Mouse (Mus musculus) CH12F3 (cell line): ENCODE measurements around the gene Zscan2.

Source experiments
- in situ Hi-C: fragments of 300-500 bp; cut with MboI; formaldehyde crosslinking; loops from 2 replicates; pipeline ENCODE4 v1.14.3; 2020; ENCODE audit warnings: low sequenced_read_pairs

Gene Zscan2

GRCm38 (mm10) chr7:80843176-80843575 is 17.5 kb upstream of the Zscan2 start:
- in situ Hi-C loops = no loop called here

GRCm38 (mm10) chr7:80843910-80844640 is 16.6 kb upstream of the Zscan2 start:
- in situ Hi-C loops = no loop called here

- in situ Hi-C loops = no loop called here
Observed at GRCm38 (mm10) chr7:80844691-80845090, 16.0 kb upstream of the Zscan2 start.

- in situ Hi-C loops = no loop called here
Observed at GRCm38 (mm10) chr7:80845621-80846279, 15.0 kb upstream of the Zscan2 start.

GRCm38 (mm10) chr7:80846280-80846678 is 14.4 kb upstream of the Zscan2 start:
- in situ Hi-C loops = no loop called here

- in situ Hi-C loops = no loop called here
Observed at GRCm38 (mm10) chr7:80846709-80847108, 14.0 kb upstream of the Zscan2 start.

- in situ Hi-C loops = no loop called here
Observed at GRCm38 (mm10) chr7:80849267-80849666, 11.5 kb upstream of the Zscan2 start.

- in situ Hi-C loops = loop anchor here (5.0 kb wide), 1 partner anchor 117 kb away; no protein-coding TSS in a partner anchor
Observed at GRCm38 (mm10) chr7:80849710-80850109, 11.0 kb upstream of the Zscan2 start.

GRCm38 (mm10) chr7:80850520-80850919 is 10.2 kb upstream of the Zscan2 start:
- in situ Hi-C loops = loop anchor here (5.0 kb wide), 1 partner anchor 118 kb away; no protein-coding TSS in a partner anchor

- in situ Hi-C loops = loop anchor here (5.0 kb wide), 1 partner anchor 121 kb away; no protein-coding TSS in a partner anchor
Observed at GRCm38 (mm10) chr7:80853218-80853617, 7.5 kb upstream of the Zscan2 start.

- in situ Hi-C loops = loop anchor here (5.0 kb wide), 1 partner anchor 302 kb away; no protein-coding TSS in a partner anchor
Observed at GRCm38 (mm10) chr7:80855316-80855715, 5.4 kb upstream of the Zscan2 start.

- in situ Hi-C loops = loop anchor here (5.0 kb wide), 1 partner anchor 300 kb away; no protein-coding TSS in a partner anchor
Observed at GRCm38 (mm10) chr7:80857181-80857580, 3.5 kb upstream of the Zscan2 start.

- in situ Hi-C loops = no loop called here
Observed at GRCm38 (mm10) chr7:80860227-80860626, 493 bp upstream of the Zscan2 start.

- in situ Hi-C loops = no loop called here
Observed at GRCm38 (mm10) chr7:80862475-80862874, 1.8 kb downstream of the Zscan2 start.

GRCm38 (mm10) chr7:80863520-80863919 is 2.8 kb downstream of the Zscan2 start:
- in situ Hi-C loops = no loop called here

- in situ Hi-C loops = no loop called here
Observed at GRCm38 (mm10) chr7:80864151-80864550, 3.4 kb downstream of the Zscan2 start.

- in situ Hi-C loops = no loop called here
Observed at GRCm38 (mm10) chr7:80864831-80865230, 4.1 kb downstream of the Zscan2 start.

GRCm38 (mm10) chr7:80865521-80865920 is 4.8 kb downstream of the Zscan2 start:
- in situ Hi-C loops = no loop called here

GRCm38 (mm10) chr7:80866514-80867147 is 5.9 kb downstream of the Zscan2 start:
- in situ Hi-C loops = no loop called here

GRCm38 (mm10) chr7:80868686-80869085 is 8.0 kb downstream of the Zscan2 start:
- in situ Hi-C loops = no loop called here

- in situ Hi-C loops = no loop called here
Observed at GRCm38 (mm10) chr7:80873038-80873437, 12.3 kb downstream of the Zscan2 start.

- in situ Hi-C loops = no loop called here
Observed at GRCm38 (mm10) chr7:80873631-80874030, 12.9 kb downstream of the Zscan2 start.
